Mouse (Mus musculus) limb, embryonic 11.5 days (tissue): ENCODE results near the gene S100g. TPM values are rescaled to one million over a fixed set of nuclear protein-coding genes. Genes with fewer than 3 reads are reported as not detected.

Experiments
- ATAC-seq: fragments of 200-750 bp; cut with Nextera tagmentation; 2 replicates; pipeline ENCODE4 v1.8.0; 2017; ENCODE audit warnings: low read depth; ENCODE audit not compliant: insufficient number of reproducible peaks, low FRiP score, low TSS enrichment
- DNase-seq: peaks from one replicate; pipeline ENCODE4 v3.0.0-alpha.2; 2015; ENCODE audit warnings: low spot score
- H3K27ac ChIP-seq: fragments of 300-500 bp; sonication (generic); replicated peaks from 2 replicates; pipeline ENCODE4 v1.5.1; 2014; ENCODE audit warnings: low read depth, mild to moderate bottlenecking, low read length
- H3K27me3 ChIP-seq: fragments of 300-500 bp; sonication (generic); 2 replicates; pipeline ENCODE4 v1.6.1; 2014; ENCODE audit warnings: mild to moderate bottlenecking, low read length, mixed read lengths; ENCODE audit not compliant: control insufficient read depth, insufficient read depth
- H3K36me3 ChIP-seq: fragments of 300-500 bp; sonication (generic); 2 replicates; pipeline ENCODE4 v1.6.1; 2014; ENCODE audit warnings: mild to moderate bottlenecking, low read length, moderate library complexity, mixed read lengths; ENCODE audit not compliant: control insufficient read depth, insufficient read depth
- H3K4me1 ChIP-seq: fragments of 300-500 bp; sonication (generic); 2 replicates; pipeline ENCODE4 v1.6.1; 2014; ENCODE audit warnings: low read length, mixed read lengths; ENCODE audit not compliant: control insufficient read depth, insufficient read depth
- H3K4me2 ChIP-seq: fragments of 300-500 bp; sonication (generic); 2 replicates; pipeline ENCODE4 v1.6.1; 2014; ENCODE audit warnings: low read depth, mild to moderate bottlenecking, moderate library complexity; ENCODE audit not compliant: severe bottlenecking
- H3K4me3 ChIP-seq: fragments of 300-500 bp; sonication (generic); 2 replicates; pipeline ENCODE4 v1.5.1; 2014; ENCODE audit warnings: low read depth, low read length
- H3K9ac ChIP-seq: fragments of 300-500 bp; sonication (generic); 2 replicates; pipeline ENCODE4 v1.6.1; 2014; ENCODE audit warnings: mild to moderate bottlenecking, low read length
- H3K9me3 ChIP-seq: fragments of 300-500 bp; sonication (generic); 2 replicates; pipeline ENCODE4 v1.6.1; 2016; ENCODE audit warnings: low read length; ENCODE audit not compliant: control insufficient read depth
- WGBS: fragments of 180-500 bp; shearing (Covaris S2); extraction: QIAGEN DNeasy Blood & Tissue Kit; methylation state at CpG from one replicate; pipeline ENCODE4 v1.1.7; 2014; 5-methylcytosine and 5-hydroxymethylcytosine counted together
- polyA plus RNA-seq: library from polyadenylated mRNA; unstranded; fragments of >200 nt; fragmentation: Nextera tagmentation; extraction: Ambion mirVana; gene quantifications from 2 replicates; pipeline ENCODE4 v1.2.1, GENCODE M21; 2014

S100g gene
- polyA plus RNA-seq = not detected in 2 replicates

DNA sequence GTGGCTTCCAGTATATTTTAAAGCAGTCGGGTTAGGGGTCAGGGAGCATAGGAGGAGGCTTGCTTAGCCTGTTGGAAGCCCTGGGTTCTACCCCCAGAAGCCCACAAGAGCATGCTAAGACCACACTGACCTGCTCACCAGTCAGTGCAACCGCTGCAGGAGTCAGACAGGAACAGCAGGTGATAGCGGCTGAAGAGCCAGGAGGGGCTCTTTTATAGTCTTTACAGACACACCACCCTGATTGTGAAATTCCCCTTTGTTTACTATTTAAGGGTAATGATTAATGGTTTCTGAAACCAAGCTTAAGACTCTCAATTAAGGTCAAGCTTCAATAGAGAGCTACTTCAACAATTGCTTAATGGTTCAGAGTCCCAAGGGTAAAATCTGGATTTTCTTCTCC lies at the start of gene S100g:
TSS of gene S100g (minus strand) at position 217 of the 400 bp plus-strand sequence.
- ATAC-seq = no peak
- Histone ChIP-seq H3K4me3 (no peak within 1 kb of the TSS), H3K27me3 (no peaks in the 10 kb centered on the region), H3K27ac (no peak within 1 kb of the TSS), H3K36me3 (no peaks in the 10 kb centered on the region), H3K9ac (no peak within 1 kb of the TSS), H3K4me2 (no peak within 1 kb of the TSS), H3K9me3 (no peaks in the 10 kb centered on the region), H3K4me1 (no peaks in the 10 kb centered on the region)
- 47% methylated on average over 3 of the region's 3 CpGs for WGBS
- no peak for DNase-seq

DNA sequence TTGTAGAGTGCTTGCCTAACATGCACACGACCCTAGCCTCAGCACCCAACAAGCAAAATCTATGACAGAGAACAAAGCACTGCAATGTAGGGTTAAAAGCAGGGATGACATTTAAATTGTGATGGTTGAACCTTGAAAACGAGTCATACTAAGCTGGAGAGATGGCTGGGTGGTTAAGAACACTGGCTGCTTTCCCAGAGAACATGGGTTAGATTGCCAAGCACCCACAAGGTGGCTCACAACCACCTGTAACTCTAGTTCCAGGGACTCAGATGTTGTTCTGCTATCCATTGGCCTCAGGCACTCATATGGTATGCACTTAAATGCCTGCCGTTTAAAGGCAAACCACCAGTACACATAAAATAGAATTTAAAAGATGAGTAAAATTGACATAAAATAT lies 27.7 kb upstream of the S100g start:
- H3K27me3 ChIP-seq = no peaks in the 10 kb centered on the region
- H3K9me3 ChIP-seq = no peaks in the 10 kb centered on the region
- 87% methylated on average over 3 of the region's 3 CpGs for WGBS
- H3K27ac ChIP-seq = no peak overlapping the region
- H3K36me3 ChIP-seq = no peaks in the 10 kb centered on the region
- H3K4me2 ChIP-seq = no peak overlapping the region
- no peak overlapping the region for H3K4me3 ChIP-seq
- ATAC-seq = no peak
- no peak for DNase-seq
- no peaks in the 10 kb centered on the region for H3K4me1 ChIP-seq
- H3K9ac ChIP-seq = no peak overlapping the region

DNA sequence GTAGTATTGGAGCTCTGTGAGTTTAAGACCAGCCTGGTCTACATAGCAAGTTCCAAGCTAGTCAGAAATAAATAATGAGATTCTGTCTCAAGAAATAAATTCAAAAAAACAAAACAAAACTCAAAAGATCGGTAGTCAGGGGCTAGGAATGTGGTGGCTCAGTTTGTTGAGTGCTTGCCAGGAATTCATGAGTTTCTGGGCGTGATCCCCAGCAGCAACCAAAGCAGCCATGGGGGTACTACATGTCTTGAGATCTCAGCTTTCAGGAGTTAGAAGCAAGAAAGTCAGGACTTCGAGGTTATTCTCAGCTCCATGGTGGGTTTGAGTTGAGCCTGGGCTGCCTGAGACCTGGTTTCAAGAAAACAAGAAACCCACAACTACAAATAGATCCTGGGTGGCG lies 27.0 kb upstream of the S100g start:
- Histone ChIP-seq H3K9ac (no peak overlapping the region), H3K27me3 (no peaks in the 10 kb centered on the region), H3K9me3 (no peaks in the 10 kb centered on the region), H3K4me1 (no peaks in the 10 kb centered on the region), H3K27ac (no peak overlapping the region), H3K4me2 (no peak overlapping the region), H3K36me3 (no peaks in the 10 kb centered on the region), H3K4me3 (no peak overlapping the region)
- ATAC-seq = no peak
- no peak for DNase-seq
- 84% methylated on average over 4 of the region's 4 CpGs for whole genome bisulfite sequencing

GRCm38 (mm10) chrX:162986876-162987495 lies 22.6 kb upstream of the S100g start:
- ATAC-seq (no peak), DNase-seq (no peak)
- no peaks in the 10 kb centered on the region for H3K4me1 ChIP-seq
- H3K36me3 ChIP-seq = no peaks in the 10 kb centered on the region
- no peak overlapping the region for H3K27ac ChIP-seq
- no peaks in the 10 kb centered on the region for H3K27me3 ChIP-seq
- H3K4me2 ChIP-seq = no peak overlapping the region
- H3K4me3 ChIP-seq = no peak overlapping the region
- no peak overlapping the region for H3K9ac ChIP-seq
- WGBS = 91% methylated on average over 10 of the region's 10 CpGs
- H3K9me3 ChIP-seq = no peaks in the 10 kb centered on the region

GRCm38 (mm10) chrX:162976194-162976593 lies 11.8 kb upstream of the S100g start:
- no peak overlapping the region for H3K4me2 ChIP-seq
- H3K27me3 ChIP-seq = no peaks in the 10 kb centered on the region
- H3K9me3 ChIP-seq = no peaks in the 10 kb centered on the region
- no peaks in the 10 kb centered on the region for H3K36me3 ChIP-seq
- no peaks in the 10 kb centered on the region for H3K4me1 ChIP-seq
- DNase-seq = no peak
- no peak overlapping the region for H3K4me3 ChIP-seq
- H3K9ac ChIP-seq = no peak overlapping the region
- H3K27ac ChIP-seq = no peak overlapping the region
- 83% methylated on average over 3 of the region's 3 CpGs for WGBS
- no peak for ATAC-seq

DNA sequence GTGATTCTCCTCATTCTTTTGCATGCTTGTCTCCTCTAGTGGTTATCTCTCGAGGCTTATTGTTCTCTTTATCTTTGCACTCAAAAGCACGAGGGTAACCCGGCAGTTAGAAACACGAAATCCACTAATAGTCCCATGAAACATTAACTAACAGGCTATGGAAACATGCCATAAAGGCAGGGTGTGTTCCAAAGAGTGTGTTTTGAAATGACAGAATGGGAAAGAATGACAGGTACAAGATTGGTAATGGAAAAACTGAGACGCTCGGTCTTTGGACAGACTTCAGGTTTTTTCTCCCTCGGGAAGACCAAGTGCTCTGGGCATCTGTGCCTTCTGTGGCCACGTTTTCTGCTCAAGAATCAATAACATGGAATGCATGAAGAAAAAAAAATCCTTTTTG lies 3.1 kb upstream of the S100g start:
- Histone ChIP-seq H3K36me3 (no peaks in the 10 kb centered on the region), H3K4me1 (no peaks in the 10 kb centered on the region), H3K27ac (no peak overlapping the region), H3K4me2 (no peak overlapping the region), H3K9me3 (no peaks in the 10 kb centered on the region), H3K9ac (no peak overlapping the region), H3K27me3 (0 out of 2 replicates have a peak, but pooled peaks cover 3% of the 10 kb centered on the region), H3K4me3 (no peak overlapping the region)
- ATAC-seq = no peak
- 88% methylated on average over 8 of the region's 8 CpGs for WGBS
- no peak for DNase-seq

- no peaks in the 10 kb centered on the region for H3K4me1 ChIP-seq
- 49% methylated on average over 4 of the region's 4 CpGs for whole genome bisulfite sequencing
- no peaks in the 10 kb centered on the region for H3K9me3 ChIP-seq
- ATAC-seq (no peak), DNase-seq (no peak)
- H3K4me2 ChIP-seq = no peak overlapping the region
- no peak overlapping the region for H3K9ac ChIP-seq
- no peak overlapping the region for H3K27ac ChIP-seq
- H3K4me3 ChIP-seq = no peak overlapping the region
- no peaks in the 10 kb centered on the region for H3K36me3 ChIP-seq
- no peaks in the 10 kb centered on the region for H3K27me3 ChIP-seq
Measured at GRCm38 (mm10) chrX:162963840-162964239, 559 bp downstream of the S100g start.

GRCm38 (mm10) chrX:162957921-162958320 lies 6.5 kb downstream of the S100g start:
- no peak overlapping the region for H3K4me3 ChIP-seq
- H3K9ac ChIP-seq = no peak overlapping the region
- WGBS = 87% methylated on average over 3 of the region's 3 CpGs
- no peak overlapping the region for H3K27ac ChIP-seq
- H3K36me3 ChIP-seq = no peaks in the 10 kb centered on the region
- no peak overlapping the region for H3K4me2 ChIP-seq
- ATAC-seq (no peak), DNase-seq (no peak)
- no peaks in the 10 kb centered on the region for H3K4me1 ChIP-seq
- H3K9me3 ChIP-seq = no peaks in the 10 kb centered on the region
- no peaks in the 10 kb centered on the region for H3K27me3 ChIP-seq
